Mouse (Mus musculus) intestine, embryonic 15.5 days (tissue): ENCODE data around the gene Ranbp17. TPM values are rescaled to one million over a fixed set of nuclear protein-coding genes. Genes with fewer than 3 reads are reported as not detected.

Experiments used
- ATAC-seq: fragments of 200-750 bp; cut with Nextera tagmentation; 2 replicates; pipeline ENCODE4 v1.8.0; 2017; ENCODE audit warnings: moderate TSS enrichment, moderate library complexity
- H3K27ac ChIP-seq: fragments of 300-500 bp; sonication (generic); 2 replicates; pipeline ENCODE4 v1.5.1; 2015; ENCODE audit warnings: mild to moderate bottlenecking, inconsistent platforms
- H3K27me3 ChIP-seq: fragments of 300-500 bp; sonication (generic); replicated peaks from 2 replicates; pipeline ENCODE4 v1.6.1; 2015; ENCODE audit warnings: inconsistent platforms
- H3K36me3 ChIP-seq: fragments of 300-500 bp; sonication (generic); 2 replicates; pipeline ENCODE4 v1.6.1; 2015; ENCODE audit warnings: inconsistent platforms
- H3K4me1 ChIP-seq: fragments of 300-500 bp; sonication (generic); replicated peaks from 2 replicates; pipeline ENCODE4 v1.6.1; 2015; ENCODE audit warnings: inconsistent platforms
- H3K4me2 ChIP-seq: fragments of 300-500 bp; sonication (generic); replicated peaks from 2 replicates; pipeline ENCODE4 v1.6.1; 2015; ENCODE audit warnings: mild to moderate bottlenecking, inconsistent platforms
- H3K4me3 ChIP-seq: fragments of 300-500 bp; sonication (generic); replicated peaks from 2 replicates; pipeline ENCODE4 v1.5.1; 2015; ENCODE audit warnings: inconsistent platforms
- H3K9ac ChIP-seq: fragments of 300-500 bp; sonication (generic); 2 replicates; pipeline ENCODE4 v1.6.1; 2015; ENCODE audit warnings: inconsistent platforms
- H3K9me3 ChIP-seq: fragments of 300-500 bp; sonication (generic); 2 replicates; pipeline ENCODE4 v1.6.1; 2016; ENCODE audit warnings: inconsistent platforms
- WGBS: fragments of 180-500 bp; shearing (Covaris S2); methylation state at CpG from one replicate; pipeline ENCODE4 v1.1.7; 2015; 5-methylcytosine and 5-hydroxymethylcytosine counted together
- polyA plus RNA-seq: library from polyadenylated mRNA; unstranded; fragments of >200 nt; fragmentation: Nextera tagmentation; extraction: Ambion mirVana; gene quantifications from 2 replicates; pipeline ENCODE4 v1.2.1, GENCODE M21; 2015

Gene Ranbp17
- polyA plus RNA-seq, 1 experiment from 2014 or later = 2.7 TPM

DNA sequence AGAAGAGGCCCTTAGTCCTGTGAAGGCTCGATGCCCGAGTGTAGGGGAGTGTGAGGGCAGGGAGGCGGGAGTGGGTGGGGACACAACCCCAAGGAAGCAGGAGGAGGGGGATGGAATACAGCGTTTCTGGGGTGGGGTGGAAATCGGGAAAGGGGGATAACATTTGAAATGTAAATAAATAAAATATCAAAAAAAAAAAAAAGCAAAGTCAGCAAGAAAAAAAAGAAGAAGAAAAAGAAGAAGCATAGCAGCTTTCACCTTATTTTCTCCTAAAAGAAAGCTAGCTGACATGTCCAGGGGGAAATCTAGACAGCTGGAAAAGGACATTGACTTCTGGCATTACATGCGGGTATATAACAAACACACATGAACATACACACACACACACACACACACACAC lies 117.3 kb downstream of the Ranbp17 start:
- ATAC-seq = no peak
- Histone ChIP-seq H3K27ac (no peak overlapping the region), H3K4me2 (no peak overlapping the region), H3K36me3 (no peaks in the 10 kb centered on the region), H3K9me3 (no peaks in the 10 kb centered on the region), H3K4me1 (no peaks in the 10 kb centered on the region), H3K27me3 (no peaks in the 10 kb centered on the region), H3K9ac (no peak overlapping the region), H3K4me3 (no peak overlapping the region)
- 88% methylated on average over 6 of the region's 6 CpGs for WGBS

DNA sequence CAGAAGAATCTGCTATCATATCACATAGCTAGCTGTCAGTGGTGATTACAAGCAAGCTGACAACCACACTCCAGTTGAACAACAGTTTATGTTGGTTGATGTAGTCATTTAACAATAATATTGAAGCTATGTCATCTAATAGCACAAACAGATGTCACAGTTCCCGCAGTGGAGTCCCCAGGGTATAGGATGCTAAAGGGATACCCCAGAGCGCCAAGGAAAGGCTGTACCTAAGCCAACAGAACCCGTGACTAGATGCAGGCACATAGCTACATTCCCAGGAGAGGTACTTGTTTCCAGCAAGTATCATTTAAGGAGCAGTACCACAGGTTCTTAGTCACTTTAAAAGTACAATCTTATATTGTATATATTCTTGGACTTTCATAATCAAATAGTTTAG lies 119.5 kb downstream of the Ranbp17 start:
- Histone ChIP-seq H3K4me3 (no peak overlapping the region), H3K9ac (no peak overlapping the region), H3K4me2 (no peak overlapping the region), H3K27ac (no peak overlapping the region), H3K36me3 (no peaks in the 10 kb centered on the region), H3K27me3 (no peaks in the 10 kb centered on the region), H3K4me1 (no peaks in the 10 kb centered on the region), H3K9me3 (no peaks in the 10 kb centered on the region)
- ATAC-seq = no peak
- 77% methylated on average over 3 of the region's 3 CpGs for WGBS

DNA sequence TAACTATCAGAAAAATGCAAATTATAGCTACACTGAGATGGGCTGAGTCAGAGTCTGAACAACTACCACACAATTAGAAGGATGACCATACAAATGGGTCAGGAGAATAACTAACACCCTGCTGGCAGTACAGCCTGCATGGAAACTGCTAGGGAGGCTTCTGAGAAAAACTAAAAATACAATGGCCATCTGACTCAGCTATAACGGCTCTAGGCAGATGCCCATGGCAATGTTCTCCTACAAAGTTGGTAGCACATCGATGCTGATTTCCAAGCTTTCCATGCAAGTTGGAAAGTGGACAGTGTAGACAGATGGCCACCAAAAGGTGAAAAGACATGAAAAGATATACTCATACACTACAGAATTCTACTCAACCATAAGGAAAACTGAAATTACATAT lies 124.9 kb downstream of the Ranbp17 start:
- WGBS = 82% methylated on average over 2 of the region's 2 CpGs
- Histone ChIP-seq H3K9me3 (no peaks in the 10 kb centered on the region), H3K4me3 (no peak overlapping the region), H3K4me2 (no peak overlapping the region), H3K36me3 (no peaks in the 10 kb centered on the region), H3K27me3 (no peaks in the 10 kb centered on the region), H3K27ac (no peak overlapping the region), H3K9ac (no peak overlapping the region), H3K4me1 (no peaks in the 10 kb centered on the region)
- no peak for ATAC-seq

DNA sequence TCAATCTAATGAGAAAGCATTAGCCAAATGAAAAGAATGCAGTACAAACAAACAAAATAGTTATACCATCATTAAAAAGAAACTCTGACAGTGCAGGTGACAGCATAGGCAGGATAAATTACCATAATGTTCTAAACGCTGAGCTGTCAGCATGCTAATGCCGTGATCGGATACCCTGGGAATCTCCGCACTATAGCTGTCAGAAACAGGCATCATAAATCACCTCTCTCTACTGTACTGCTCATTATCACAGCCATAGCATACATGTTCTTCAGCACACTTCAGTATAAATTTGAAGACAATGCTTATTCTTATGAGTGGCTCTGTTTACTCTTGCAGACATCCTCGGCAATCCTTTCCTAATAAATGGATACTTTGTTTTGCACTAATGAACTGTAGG lies 151.7 kb downstream of the Ranbp17 start:
- H3K4me2 ChIP-seq = no peak overlapping the region
- no peaks in the 10 kb centered on the region for H3K4me1 ChIP-seq
- H3K27ac ChIP-seq = no peak overlapping the region
- ATAC-seq = no peak
- no peaks in the 10 kb centered on the region for H3K9me3 ChIP-seq
- no peaks in the 10 kb centered on the region for H3K27me3 ChIP-seq
- no peak overlapping the region for H3K4me3 ChIP-seq
- WGBS = 45% methylated on average over 5 of the region's 5 CpGs
- H3K9ac ChIP-seq = no peak overlapping the region
- H3K36me3 ChIP-seq = no peaks in the 10 kb centered on the region

DNA sequence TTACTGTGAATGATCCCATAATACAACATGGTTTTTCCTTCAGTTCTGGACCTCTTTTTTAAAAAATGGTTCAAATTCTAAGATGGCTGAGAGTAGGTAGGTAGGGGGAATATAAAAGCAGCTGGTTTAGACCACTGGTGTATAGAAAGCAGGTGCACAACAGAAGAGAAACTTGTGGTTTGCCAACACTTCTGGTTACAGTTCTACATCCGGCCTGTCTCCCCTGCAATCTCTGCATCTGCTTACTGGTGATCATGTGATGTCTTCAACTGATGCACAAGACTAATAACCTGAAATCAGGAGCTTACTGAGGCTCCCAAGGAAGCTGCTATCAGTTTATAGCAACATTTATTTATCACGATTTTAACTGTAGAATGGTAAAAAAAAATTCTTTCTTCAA lies 164.3 kb downstream of the Ranbp17 start:
- no peak overlapping the region for H3K9ac ChIP-seq
- no peaks in the 10 kb centered on the region for H3K4me1 ChIP-seq
- ATAC-seq = no peak
- H3K9me3 ChIP-seq = no peaks in the 10 kb centered on the region
- WGBS = 80% methylated on average over 2 of the region's 2 CpGs
- H3K4me2 ChIP-seq = no peak overlapping the region
- H3K4me3 ChIP-seq = no peak overlapping the region
- no peaks in the 10 kb centered on the region for H3K27me3 ChIP-seq
- no peak overlapping the region for H3K27ac ChIP-seq
- no peaks in the 10 kb centered on the region for H3K36me3 ChIP-seq

DNA sequence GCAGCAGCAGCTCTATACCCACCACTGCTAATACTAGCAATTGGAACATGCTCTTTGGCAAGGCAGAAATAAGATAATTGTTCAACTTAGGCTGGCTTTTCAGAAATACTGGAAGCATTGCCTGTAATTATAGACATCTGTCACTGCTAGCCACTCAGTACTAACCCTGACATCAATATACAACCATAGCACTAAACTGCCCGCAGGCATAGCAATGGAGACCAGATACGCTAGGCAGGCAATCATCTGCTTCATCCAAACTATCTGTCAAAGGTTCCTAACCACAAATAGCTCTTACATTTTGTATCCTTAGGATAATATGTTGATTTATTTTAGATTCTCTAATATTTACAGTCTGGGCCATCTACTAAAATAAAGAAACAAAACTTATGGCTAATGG lies 171.5 kb downstream of the Ranbp17 start:
- Histone ChIP-seq H3K9me3 (no peaks in the 10 kb centered on the region), H3K27me3 (no peaks in the 10 kb centered on the region), H3K36me3 (no peaks in the 10 kb centered on the region), H3K4me1 (no peaks in the 10 kb centered on the region), H3K4me3 (no peak overlapping the region), H3K9ac (no peak overlapping the region), H3K4me2 (no peak overlapping the region), H3K27ac (no peak overlapping the region)
- ATAC-seq = no peak
- WGBS = 56% methylated on average over 2 of the region's 2 CpGs

DNA sequence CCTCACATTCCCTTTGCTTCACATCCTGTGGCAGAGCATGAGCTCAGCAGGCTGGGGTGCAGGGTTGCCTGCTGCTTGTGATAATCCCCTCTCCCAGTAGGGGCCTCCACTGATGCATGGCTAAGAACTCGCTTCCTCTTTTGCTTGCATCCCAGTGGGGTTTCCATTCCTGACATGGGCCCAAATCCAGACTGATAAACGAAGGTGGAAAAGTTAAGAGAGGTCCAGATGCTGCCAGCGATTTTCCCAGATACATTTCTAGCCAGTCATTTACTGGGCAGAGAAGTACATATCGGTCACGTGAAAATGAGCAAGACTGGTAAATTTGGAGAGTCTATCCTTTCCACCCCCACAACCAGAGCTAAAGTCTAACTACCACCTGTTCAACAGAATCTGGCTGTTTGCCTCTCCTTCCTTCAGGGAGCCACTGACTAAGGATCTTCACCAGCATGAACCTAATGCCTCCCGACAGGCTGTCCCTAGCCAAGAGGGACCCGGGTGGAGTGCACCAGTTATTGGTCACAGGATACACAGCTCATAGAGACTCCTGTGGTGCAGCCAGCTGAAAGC lies 176.9 kb downstream of the Ranbp17 start:
- 52% methylated on average over 7 of the region's 7 CpGs for WGBS
- Histone ChIP-seq H3K4me1 (no peaks in the 10 kb centered on the region), H3K27me3 (no peaks in the 10 kb centered on the region), H3K9ac (no peak overlapping the region), H3K4me2 (no peak overlapping the region), H3K36me3 (no peaks in the 10 kb centered on the region), H3K4me3 (no peak overlapping the region), H3K27ac (no peak overlapping the region), H3K9me3 (no peaks in the 10 kb centered on the region)
- no peak for ATAC-seq

DNA sequence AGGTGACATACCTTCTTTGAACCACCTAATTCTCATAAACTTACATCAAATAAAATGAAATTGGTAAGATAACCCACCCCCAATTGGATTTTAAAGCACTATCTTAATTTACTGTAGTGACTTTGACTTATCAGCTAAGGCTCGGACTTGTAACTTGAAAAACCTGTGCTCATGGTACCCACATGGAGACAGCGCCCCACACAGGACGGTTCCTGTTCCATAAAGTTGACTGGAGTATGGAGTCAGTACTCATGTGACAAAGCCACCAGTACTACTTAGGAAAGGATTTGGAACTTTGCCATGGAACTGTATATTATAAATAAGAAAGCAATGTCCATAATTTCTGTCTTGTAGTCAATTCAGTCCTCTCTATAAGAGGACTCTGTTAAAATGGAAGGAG lies 177.9 kb downstream of the Ranbp17 start:
- 86% methylated on average over 3 of the region's 3 CpGs for WGBS
- Histone ChIP-seq H3K36me3 (no peaks in the 10 kb centered on the region), H3K9me3 (no peaks in the 10 kb centered on the region), H3K4me3 (no peak overlapping the region), H3K9ac (no peak overlapping the region), H3K27ac (no peak overlapping the region), H3K27me3 (no peaks in the 10 kb centered on the region), H3K4me2 (no peak overlapping the region), H3K4me1 (no peaks in the 10 kb centered on the region)
- no peak for ATAC-seq

DNA sequence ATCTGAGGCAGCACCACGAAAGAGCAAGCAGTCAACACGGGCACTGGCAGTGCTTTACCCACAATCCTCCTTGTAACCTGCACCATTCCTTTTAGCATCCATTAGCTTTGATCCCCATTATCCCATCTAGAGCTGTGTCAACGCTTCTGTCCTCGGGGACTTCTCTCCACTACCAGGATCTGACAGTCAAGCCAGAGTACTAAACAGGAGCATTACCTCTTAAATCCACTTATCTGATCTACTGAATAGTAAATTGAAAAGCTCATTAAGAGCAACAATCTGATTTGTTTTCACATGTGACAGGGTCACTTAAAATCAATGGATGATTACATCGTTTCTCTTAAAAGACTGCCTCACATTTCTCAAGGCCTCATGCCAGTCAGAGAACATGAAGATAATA lies 181.4 kb downstream of the Ranbp17 start:
- 56% methylated on average over 5 of the region's 5 CpGs for WGBS
- H3K9me3 ChIP-seq = no peaks in the 10 kb centered on the region
- no peak for ATAC-seq
- no peak overlapping the region for H3K9ac ChIP-seq
- no peaks in the 10 kb centered on the region for H3K36me3 ChIP-seq
- no peak overlapping the region for H3K4me2 ChIP-seq
- H3K27ac ChIP-seq = no peak overlapping the region
- H3K4me3 ChIP-seq = no peak overlapping the region
- H3K27me3 ChIP-seq = no peaks in the 10 kb centered on the region
- H3K4me1 ChIP-seq = no peaks in the 10 kb centered on the region

DNA sequence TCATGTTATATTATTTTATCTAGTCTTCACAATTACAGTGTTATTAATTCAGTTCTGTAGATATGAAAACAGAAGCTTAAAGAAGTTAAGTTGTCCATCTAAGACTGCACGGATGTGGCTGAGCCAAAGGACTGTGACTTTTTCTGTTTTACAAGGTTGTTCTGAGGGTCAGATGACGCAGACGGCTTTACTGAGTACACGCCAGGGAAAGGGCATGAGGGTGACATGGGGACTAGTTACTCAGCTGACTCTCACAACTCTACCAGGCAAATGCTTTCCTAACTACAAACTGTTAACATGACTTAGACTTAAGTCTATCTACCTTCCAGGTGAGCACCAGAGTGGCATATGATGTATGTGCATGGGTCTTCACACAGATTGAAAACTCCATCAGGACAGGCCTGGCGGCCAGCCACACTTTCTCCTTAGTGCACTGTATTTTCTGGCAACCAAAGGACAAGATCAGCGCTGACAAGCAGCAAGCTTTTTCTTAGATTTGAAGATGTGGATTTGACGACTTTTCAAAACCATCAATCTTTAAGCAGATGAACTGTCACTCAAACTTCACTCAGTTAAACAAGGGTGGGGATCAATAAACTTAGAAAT lies 194.4 kb downstream of the Ranbp17 start:
- no peak overlapping the region for H3K4me2 ChIP-seq
- no peaks in the 10 kb centered on the region for H3K9me3 ChIP-seq
- WGBS = 77% methylated on average over 7 of the region's 7 CpGs
- no peak overlapping the region for H3K4me3 ChIP-seq
- H3K4me1 ChIP-seq = no peaks in the 10 kb centered on the region
- H3K9ac ChIP-seq = no peak overlapping the region
- ATAC-seq = no peak
- no peaks in the 10 kb centered on the region for H3K36me3 ChIP-seq
- H3K27me3 ChIP-seq = no peaks in the 10 kb centered on the region
- no peak overlapping the region for H3K27ac ChIP-seq

DNA sequence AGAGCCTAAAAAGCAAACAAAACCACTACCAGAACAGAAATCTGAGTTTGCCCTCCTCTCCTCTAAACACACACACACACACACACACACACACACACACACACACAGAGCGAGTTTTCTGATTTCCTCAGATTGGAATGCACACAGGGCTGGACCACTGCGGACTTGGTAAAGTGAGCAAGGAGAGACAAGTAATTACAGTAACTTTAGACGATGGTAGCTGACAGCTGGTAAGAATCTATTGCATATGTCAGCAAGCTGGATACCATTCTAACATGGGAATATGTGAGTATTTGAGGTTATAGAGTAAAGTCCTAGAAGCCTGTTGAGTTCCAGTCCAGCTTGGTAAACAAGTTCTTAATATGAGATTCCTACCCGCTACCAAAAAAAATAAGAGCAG lies 204.0 kb downstream of the Ranbp17 start:
- Histone ChIP-seq H3K4me2 (no peak overlapping the region), H3K27me3 (no peaks in the 10 kb centered on the region), H3K9ac (no peak overlapping the region), H3K27ac (no peak overlapping the region), H3K9me3 (no peaks in the 10 kb centered on the region), H3K4me1 (no peaks in the 10 kb centered on the region), H3K4me3 (no peak overlapping the region), H3K36me3 (no peaks in the 10 kb centered on the region)
- WGBS = 38% methylated on average over 4 of the region's 4 CpGs
- ATAC-seq = no peak

DNA sequence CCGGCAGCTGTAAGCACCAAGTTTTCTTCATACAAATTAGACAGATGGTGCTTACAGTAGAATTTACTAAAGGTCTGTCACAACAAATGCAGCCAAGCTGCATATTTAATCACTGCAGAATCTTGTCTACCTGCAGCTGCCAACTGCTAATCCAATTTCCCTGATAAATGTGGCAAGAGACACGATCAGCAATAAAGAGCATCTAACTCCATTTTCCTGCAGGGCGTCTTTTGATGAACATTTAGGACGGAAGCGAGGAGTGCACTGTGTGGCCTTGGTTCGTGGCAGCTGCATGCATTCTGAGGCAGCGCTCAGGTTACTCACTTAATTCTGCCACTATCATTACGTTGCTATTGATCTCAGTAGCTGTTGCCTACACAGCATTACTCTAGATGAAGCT lies 212.7 kb downstream of the Ranbp17 start:
- 65% methylated on average over 8 of the region's 8 CpGs for WGBS

DNA sequence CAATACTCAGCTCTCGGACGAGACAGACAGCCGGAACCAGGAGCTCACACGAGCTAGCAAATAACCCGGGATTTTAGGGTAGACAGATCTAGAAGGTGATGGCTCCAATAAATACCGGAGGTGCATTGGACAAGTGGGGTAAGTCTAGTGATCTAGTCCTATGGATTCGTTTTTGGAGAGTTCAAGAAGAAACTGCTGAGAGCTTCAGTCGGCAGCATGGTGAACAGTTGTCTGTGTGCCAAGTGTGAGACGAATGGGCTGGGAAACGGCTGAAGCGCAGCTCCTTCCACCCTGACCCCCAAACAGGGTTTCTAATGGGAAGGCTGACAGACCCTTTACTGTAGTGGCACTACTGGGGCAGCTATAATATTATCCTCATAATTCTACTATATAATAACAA lies 214.2 kb downstream of the Ranbp17 start:
- H3K4me1 ChIP-seq = no peaks in the 10 kb centered on the region
- WGBS = 65% methylated on average over 11 of the region's 11 CpGs
- no peak overlapping the region for H3K27ac ChIP-seq
- H3K36me3 ChIP-seq = no peaks in the 10 kb centered on the region
- no peak overlapping the region for H3K9ac ChIP-seq
- no peaks in the 10 kb centered on the region for H3K27me3 ChIP-seq
- no peak for ATAC-seq
- no peak overlapping the region for H3K4me3 ChIP-seq
- H3K9me3 ChIP-seq = no peaks in the 10 kb centered on the region
- no peak overlapping the region for H3K4me2 ChIP-seq

More for the DNA sequence above, 212.7 kb downstream of the Ranbp17 start:
- no peak for ATAC-seq
- no peaks in the 10 kb centered on the region for H3K4me1 ChIP-seq
- H3K4me2 ChIP-seq = no peak overlapping the region
- H3K36me3 ChIP-seq = no peaks in the 10 kb centered on the region
- H3K27me3 ChIP-seq = no peaks in the 10 kb centered on the region
- H3K27ac ChIP-seq = no peak overlapping the region
- no peak overlapping the region for H3K4me3 ChIP-seq
- H3K9ac ChIP-seq = no peak overlapping the region
- no peaks in the 10 kb centered on the region for H3K9me3 ChIP-seq
